Mouse (Mus musculus): ENCODE results near the gene Fam168b. TPM values are rescaled to one million over a fixed set of nuclear protein-coding genes. Genes with fewer than 3 reads are reported as not detected.

Gene Fam168b
- polyA plus RNA-seq, 1 experiment from 2014 or later, result 167 TPM

DNA sequence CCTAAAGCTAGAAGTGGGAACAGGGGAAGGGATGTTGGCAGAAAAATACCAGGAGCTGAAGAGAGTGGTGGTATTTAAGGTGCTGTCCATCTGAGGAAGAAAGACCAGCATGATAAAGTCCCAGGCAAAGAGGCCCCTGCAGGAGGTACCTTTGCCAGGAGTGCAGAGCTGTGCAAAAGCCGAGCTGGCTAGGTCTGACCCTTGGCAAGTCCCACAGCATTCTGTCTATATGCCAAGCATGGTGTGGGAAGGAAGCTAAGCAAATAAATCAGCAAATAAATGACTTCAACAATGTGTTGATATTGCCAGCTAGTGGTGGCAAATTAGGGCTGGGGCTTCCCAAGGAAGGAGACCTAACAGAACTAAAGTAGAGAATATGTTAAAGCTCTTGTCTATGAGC lies 76.0 kb downstream of the Fam168b start:
- Histone ChIP-seq H3K27ac (replicated peaks) (no peak overlapping the region), H3K9ac (replicated peaks) (no peak overlapping the region), H3K4me2 (replicated peaks) (no peak overlapping the region), H3K27me3 (no peaks in the 10 kb centered on the region), H3K4me3 (no peak overlapping the region), H3K9me3 (no peaks in the 10 kb centered on the region), H3K36me3 (no peaks in the 10 kb centered on the region), H3K4me1 (no peaks in the 10 kb centered on the region)
- 77% methylated on average over 1 of the region's 1 CpGs for whole genome bisulfite sequencing
- no peak for ATAC-seq (ENCODE audit: low FRiP score, low read depth)

Other genes with a start within 250 kb of the Fam168b start
- 47.9 and 53.2 TPM in 2 replicates for gene Plekhb2, start 6.9 kb upstream of the Fam168b start, polyA plus RNA-seq (2016; fragmentation: Nextera tagmentation; extraction: Ambion mirVana)

Data from midbrain, embryonic 12.5 days (tissue).